Mouse (Mus musculus) liver, embryonic 14.5 days (tissue): ENCODE data around the gene Cpped1. TPM values are rescaled to one million over a fixed set of nuclear protein-coding genes. Genes with fewer than 3 reads are reported as not detected.

ENCODE experiments used
- ATAC-seq: fragments of 200-750 bp; cut with Nextera tagmentation; 2 replicates; pipeline ENCODE4 v1.8.0; 2017; ENCODE audit warnings: moderate number of reproducible peaks, mild to moderate bottlenecking, moderate library complexity; ENCODE audit not compliant: insufficient read depth
- DNase-seq, 3 experiments: peaks; one replicate each; pipeline ENCODE4 v3.0.0-alpha.2; 2012 to 2013; ENCODE audit warnings: low read depth in 3 of 3, low spot score in 3 of 3
- H3K27ac ChIP-seq: fragments of 300-500 bp; sonication (generic); 2 replicates; pipeline ENCODE4 v1.5.1; 2014; ENCODE audit warnings: moderate library complexity, mild to moderate bottlenecking, control low read depth, inconsistent platforms
- H3K27me3 ChIP-seq: fragments of 300-500 bp; sonication (generic); 2 replicates; pipeline ENCODE4 v1.6.1; 2014; ENCODE audit warnings: mild to moderate bottlenecking, low read length, moderate library complexity; ENCODE audit not compliant: control insufficient read depth, insufficient read depth
- H3K36me3 ChIP-seq: fragments of 300-500 bp; sonication (generic); replicated peaks from 2 replicates; pipeline ENCODE4 v1.6.1; 2014; ENCODE audit warnings: low read depth; ENCODE audit not compliant: control insufficient read depth, insufficient read depth
- H3K4me1 ChIP-seq, 2 experiments: fragments of 200-500 bp in 1 of 2; fragments of 300-500 bp in 1 of 2; sonication (generic) in 1 of 2; replicated peaks; 2 replicates each; pipeline ENCODE4 v1.6.1; 2012 to 2014; ENCODE audit warnings: antibody characterized with exemption in 1 of 2, inconsistent platforms in 1 of 2, low read length in 1 of 2; ENCODE audit not compliant: control insufficient read depth in 2 of 2, insufficient read depth in 2 of 2
- H3K4me2 ChIP-seq: fragments of 300-500 bp; sonication (generic); 2 replicates; pipeline ENCODE4 v1.6.1; 2014; ENCODE audit warnings: low read depth, mild to moderate bottlenecking, control low read depth, moderate library complexity
- H3K4me3 ChIP-seq, 2 experiments: fragments of 200-500 bp in 1 of 2; fragments of 300-500 bp in 1 of 2; sonication (generic) in 1 of 2; 2 replicates each; pipeline ENCODE4 v1.5.1; 2012 to 2014; ENCODE audit warnings: low read depth in 2 of 2, low read length in 2 of 2, mild to moderate bottlenecking in 2 of 2, control low read depth in 1 of 2, inconsistent platforms in 1 of 2, moderate library complexity in 1 of 2; ENCODE audit not compliant: insufficient read depth in 1 of 2
- H3K9ac ChIP-seq: fragments of 300-500 bp; sonication (generic); replicated peaks from 2 replicates; pipeline ENCODE4 v1.6.1; 2014; ENCODE audit warnings: mild to moderate bottlenecking, control low read depth, moderate library complexity
- H3K9me3 ChIP-seq: fragments of 300-500 bp; sonication (generic); 2 replicates; pipeline ENCODE4 v1.6.1; 2016; ENCODE audit warnings: low read length, mixed read lengths; ENCODE audit not compliant: control insufficient read depth
- CTCF ChIP-seq: IDR thresholded peaks from 2 replicates; pipeline ENCODE4 v1.5.1; 2016; ENCODE audit warnings: antibody characterized with exemption, low read depth, control low read depth
- EP300 ChIP-seq: IDR thresholded peaks from 2 replicates; pipeline ENCODE4 v1.6.1; 2016; ENCODE audit warnings: antibody characterized with exemption, low read depth
- whole genome bisulfite sequencing: fragments of 180-500 bp; shearing (Covaris S2); extraction: QIAGEN DNeasy Blood & Tissue Kit; methylation state at CpG from one replicate; pipeline ENCODE4 v1.1.7; 2014; ENCODE audit not compliant: insufficient replicate concordance; 5-methylcytosine and 5-hydroxymethylcytosine counted together
- polyA plus RNA-seq, 2 experiments: library from polyadenylated mRNA; depleted of rRNA in 1 of 2; stranded (reverse) in 1 of 2; unstranded in 1 of 2; fragments of >200 nt; fragmentation: Nextera tagmentation in 1 of 2; extraction: Ambion mirVana in 1 of 2; gene quantifications; 2 replicates each; pipeline versions ENCODE4 v1.2.1 to v1.2.3; 2012 to 2014

Gene Cpped1
- polyA plus RNA-seq, 2 experiments = 6.1 to 13.0 TPM

- ATAC-seq = no peak
Measured at GRCm38 (mm10) chr16:11812119-11812518, 97.1 kb downstream of the Cpped1 start.

DNA sequence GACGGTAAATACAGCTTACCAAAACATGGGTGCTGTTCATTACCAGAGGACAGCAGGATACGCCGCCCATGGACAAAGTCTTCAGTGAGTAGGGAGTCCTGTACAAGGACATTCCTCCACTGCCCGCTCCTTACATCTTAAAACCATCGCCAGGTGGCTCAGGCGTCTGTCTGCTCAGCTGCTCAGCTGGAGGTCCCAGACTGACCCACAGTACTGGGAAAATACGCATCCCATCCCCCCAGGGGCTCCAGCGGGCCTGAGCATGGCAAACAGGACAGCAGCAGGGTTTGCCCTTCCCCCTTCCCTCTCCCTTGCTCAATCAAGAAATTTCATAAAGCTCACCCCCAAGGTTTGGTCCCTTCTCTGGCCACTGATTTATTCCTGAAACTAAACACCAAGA, 99.6 kb downstream of the Cpped1 start:
- DNase-seq (no peak), ATAC-seq (no peak)
- 71% methylated on average over 8 of the region's 8 CpGs for WGBS
- no peaks in the 10 kb centered on the region for H3K9me3 ChIP-seq
- no peak overlapping the region for H3K4me3 ChIP-seq
- no peaks in the 10 kb centered on the region for H3K4me1 ChIP-seq
- no peak overlapping the region for H3K9ac ChIP-seq
- H3K4me2 ChIP-seq = no peak overlapping the region
- TF ChIP-seq EP300 (no peak), CTCF (no peak)
- no peak overlapping the region for H3K27ac ChIP-seq
- H3K36me3 ChIP-seq = no peaks in the 10 kb centered on the region
- no peaks in the 10 kb centered on the region for H3K27me3 ChIP-seq

More at GRCm38 (mm10) chr16:11812119-11812518, 97.1 kb downstream of the Cpped1 start:
- Histone ChIP-seq H3K27me3 (no peaks in the 10 kb centered on the region), H3K4me3 (no peak overlapping the region), H3K9me3 (no peaks in the 10 kb centered on the region), H3K4me2 (no peak overlapping the region), H3K4me1 (no peaks in the 10 kb centered on the region), H3K36me3 (no peaks in the 10 kb centered on the region), H3K27ac (no peak overlapping the region), H3K9ac (no peak overlapping the region)
- WGBS = 75% methylated on average over 8 of the region's 8 CpGs
- DNase-seq = no peak
- TF ChIP-seq CTCF (no peak), EP300 (no peak)

DNA sequence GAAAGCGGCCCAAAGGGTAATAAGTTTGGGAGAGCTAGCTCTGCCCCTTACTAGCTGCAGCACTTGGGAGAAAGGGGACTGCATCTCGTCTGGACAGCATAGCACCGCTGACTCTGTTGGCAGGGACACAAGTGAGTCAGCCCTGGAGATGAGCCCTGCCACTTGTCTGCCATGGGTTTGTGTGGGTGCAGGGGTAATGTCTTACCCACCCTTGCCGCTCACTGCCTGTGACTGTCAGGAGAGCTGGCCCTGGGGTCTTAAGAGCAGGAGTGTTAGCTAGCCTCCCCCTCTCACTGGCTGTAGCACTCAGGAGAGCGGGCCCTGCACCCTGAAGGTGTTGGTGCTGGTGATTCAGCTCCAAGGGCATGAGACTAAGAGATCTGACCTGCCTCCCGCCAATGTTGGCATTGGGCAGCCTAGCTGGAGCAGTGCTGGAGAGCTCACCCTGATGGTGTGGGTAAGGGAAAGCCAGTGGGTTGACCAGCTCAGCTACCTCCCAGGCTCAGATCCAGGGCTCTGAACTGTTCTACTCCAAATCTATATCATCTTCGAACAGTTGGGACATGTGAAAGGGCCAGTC, 107.2 kb downstream of the Cpped1 start:
- H3K27ac ChIP-seq = no peak overlapping the region
- no peaks in the 10 kb centered on the region for H3K36me3 ChIP-seq
- H3K4me1 ChIP-seq = no peaks in the 10 kb centered on the region
- TF ChIP-seq EP300 (no peak), CTCF (no peak)
- H3K4me2 ChIP-seq = no peak overlapping the region
- no peak overlapping the region for H3K4me3 ChIP-seq
- DNase-seq (no peak), ATAC-seq (no peak)
- no peak overlapping the region for H3K9ac ChIP-seq
- H3K27me3 ChIP-seq = no peaks in the 10 kb centered on the region
- WGBS = 69% methylated on average over 7 of the region's 7 CpGs
- H3K9me3 ChIP-seq = no peaks in the 10 kb centered on the region

DNA sequence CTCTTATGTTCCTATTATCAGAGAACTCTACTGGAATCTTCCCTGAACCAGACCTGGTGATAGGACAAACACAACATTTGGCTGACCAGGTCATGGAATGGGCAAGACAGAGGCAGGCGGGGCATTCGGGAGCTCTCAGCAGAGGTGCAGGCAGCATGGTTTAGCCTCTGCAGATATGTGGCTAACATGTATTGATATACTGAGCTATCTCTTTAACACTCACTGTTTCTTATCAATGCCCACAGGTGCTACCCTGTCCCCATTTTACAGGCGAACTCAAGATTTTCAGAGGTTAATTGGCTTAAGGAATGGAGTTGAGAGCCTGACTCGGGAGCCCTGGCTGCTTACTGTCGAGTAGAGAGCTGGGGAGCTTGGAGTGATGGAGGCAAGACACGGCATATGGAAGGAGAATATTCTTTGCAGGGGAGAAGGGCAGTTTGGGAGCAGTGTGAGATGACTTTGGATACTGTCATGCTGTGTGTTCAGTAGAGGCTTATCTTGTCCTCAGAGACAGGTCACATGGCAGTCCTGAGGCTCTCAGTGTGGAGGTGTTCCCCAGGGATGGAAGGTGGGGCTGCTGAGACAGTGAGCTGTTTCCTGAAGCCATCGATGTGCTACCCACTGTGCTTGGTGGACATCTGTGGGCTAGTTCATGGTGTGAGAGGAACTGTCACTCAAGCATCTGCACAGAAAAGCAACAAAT, 113.3 kb downstream of the Cpped1 start:
- H3K9ac ChIP-seq = no peak overlapping the region
- WGBS = 44% methylated on average over 7 of the region's 7 CpGs
- H3K36me3 ChIP-seq = no peaks in the 10 kb centered on the region
- no peak overlapping the region for H3K4me2 ChIP-seq
- H3K4me1 ChIP-seq = peaks cover 0 to 5% of the 10 kb centered on the region in 2 experiments; a peak in 3 of 4 replicates
- no peak overlapping the region for H3K4me3 ChIP-seq
- no peak for DNase-seq
- ATAC-seq = peak; percentile 73
- H3K27me3 ChIP-seq = no peaks in the 10 kb centered on the region
- no peaks in the 10 kb centered on the region for H3K9me3 ChIP-seq
- TF ChIP-seq CTCF (no peak), EP300 (no peak)
- H3K27ac ChIP-seq = no peak overlapping the region

DNA sequence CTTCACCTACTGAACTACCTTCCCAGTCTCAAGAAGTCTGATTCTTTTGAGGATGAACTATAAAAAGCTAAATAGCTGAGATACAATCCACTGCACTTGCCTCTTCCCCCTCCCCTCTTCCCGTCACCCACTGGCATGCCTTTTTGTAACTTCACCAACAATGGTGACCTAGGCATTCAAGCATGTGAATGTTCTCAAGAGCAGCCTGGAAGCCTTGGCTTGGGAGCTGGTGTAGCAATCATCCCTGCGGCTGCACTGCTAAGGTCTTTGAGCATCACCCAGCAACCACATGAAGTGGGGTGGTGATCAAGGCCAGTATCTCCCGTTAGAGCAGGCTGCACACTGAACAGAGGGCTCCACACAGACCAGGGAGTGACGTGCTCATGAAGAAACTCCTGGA, 114.6 kb downstream of the Cpped1 start:
- no peak for ATAC-seq
- no peaks in the 10 kb centered on the region for H3K36me3 ChIP-seq
- DNase-seq = no peak
- H3K4me2 ChIP-seq = no peak overlapping the region
- no peak overlapping the region for H3K4me3 ChIP-seq
- H3K9me3 ChIP-seq = no peaks in the 10 kb centered on the region
- WGBS = 67% methylated on average over 4 of the region's 4 CpGs
- no peak overlapping the region for H3K9ac ChIP-seq
- no peak overlapping the region for H3K27ac ChIP-seq
- TF ChIP-seq CTCF (no peak), EP300 (no peak)
- H3K4me1 ChIP-seq = peaks cover 0 to 5% of the 10 kb centered on the region in 2 experiments; a peak in 3 of 4 replicates
- no peaks in the 10 kb centered on the region for H3K27me3 ChIP-seq
